Mouse (Mus musculus) left cerebral cortex, adult 2 months (tissue): ENCODE measurements at regions not wholly inside any gene's neighbourhood (a gene's known extent, or its start where the extent isn't known, plus 50 kb on each side); places are given as distances from the start of the nearest gene placed in this dataset.

Source experiments
- DNase-seq, 2 experiments: peaks; one replicate each; pipeline ENCODE4 v3.0.0; 2021 to 2022; ENCODE audit warnings: low spot score in 2 of 2, mixed read lengths in 1 of 2; ENCODE audit errors: extremely low spot score in 1 of 2
- H3K27ac ChIP-seq: fragments of 200-600 bp; 2 replicates; pipeline ENCODE4 v1.8.1; 2022
- H3K4me3 ChIP-seq: fragments of 200-600 bp; 2 replicates; pipeline ENCODE4 v1.8.1; 2022
- CTCF ChIP-seq: fragments of 200-600 bp; IDR thresholded peaks from 2 replicates; pipeline ENCODE4 v1.8.1; 2022; ENCODE audit warnings: antibody characterized with exemption, mild to moderate bottlenecking, moderate library complexity
- intact Hi-C: fragments of 180-260 bp; cut with DNase I; formaldehyde crosslinking; loops from one replicate; pipeline ENCODE4 v1.15.1; 2025

DNA sequence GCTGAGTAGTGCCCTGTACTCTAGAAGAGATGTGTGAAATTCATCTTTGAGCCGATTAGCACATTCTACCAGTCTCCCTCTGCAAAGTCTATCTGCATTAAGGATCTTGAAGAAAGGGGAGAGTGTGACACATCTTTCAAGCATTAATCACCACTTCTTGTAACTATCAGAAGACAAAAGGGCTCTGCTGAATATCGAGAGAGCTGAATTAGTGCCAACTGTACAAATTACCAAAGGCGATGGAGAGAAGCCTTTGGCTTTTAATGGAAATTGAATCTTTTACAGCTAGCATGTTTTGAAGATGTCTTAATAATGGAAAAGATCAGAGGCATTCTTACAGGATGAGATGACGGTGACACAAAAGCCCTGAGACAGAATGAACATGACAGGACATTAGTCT, 97.2 kb upstream of the Pam start:
- no peak for DNase-seq
- H3K4me3 ChIP-seq = no peak overlapping the region
- intact Hi-C loops = loop anchor here (2.0 to 5.0 kb wide), 5 partner anchors 76 to 364 kb away; no protein-coding TSS in a partner anchor
- H3K27ac ChIP-seq = peak overlapping the region; percentile 82
- TF ChIP-seq CTCF = no peak

DNA sequence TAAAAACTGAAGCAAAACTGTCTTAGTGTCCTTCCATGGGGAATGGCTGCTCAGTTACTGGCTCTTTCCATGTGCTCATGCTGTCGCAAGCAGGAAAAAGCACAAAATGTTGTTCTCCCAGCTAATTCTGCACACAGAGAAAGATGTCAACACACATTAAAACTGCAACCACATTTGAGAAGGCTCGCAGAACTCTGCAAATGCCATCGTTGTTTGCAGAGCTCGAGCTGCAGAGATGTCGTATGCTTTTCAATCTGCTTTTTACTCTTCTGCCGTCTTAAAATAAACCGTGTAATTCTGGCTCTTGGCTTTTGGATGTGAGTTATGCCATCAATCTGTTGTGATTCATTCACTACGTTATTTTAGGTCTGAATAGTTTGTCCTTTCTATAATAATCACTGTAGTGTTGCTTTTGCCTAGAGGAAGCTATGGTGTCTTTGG, 96.6 kb upstream of the Pam start:
- Histone ChIP-seq H3K4me3 (no peak overlapping the region), H3K27ac (peak overlapping the region; percentile 82)
- TF ChIP-seq CTCF = no peak
- intact Hi-C loops = loop anchor here (2.0 to 5.0 kb wide), 5 partner anchors 77 to 363 kb away; no protein-coding TSS in a partner anchor
- DNase-seq = peak; percentile 39 to 48

DNA sequence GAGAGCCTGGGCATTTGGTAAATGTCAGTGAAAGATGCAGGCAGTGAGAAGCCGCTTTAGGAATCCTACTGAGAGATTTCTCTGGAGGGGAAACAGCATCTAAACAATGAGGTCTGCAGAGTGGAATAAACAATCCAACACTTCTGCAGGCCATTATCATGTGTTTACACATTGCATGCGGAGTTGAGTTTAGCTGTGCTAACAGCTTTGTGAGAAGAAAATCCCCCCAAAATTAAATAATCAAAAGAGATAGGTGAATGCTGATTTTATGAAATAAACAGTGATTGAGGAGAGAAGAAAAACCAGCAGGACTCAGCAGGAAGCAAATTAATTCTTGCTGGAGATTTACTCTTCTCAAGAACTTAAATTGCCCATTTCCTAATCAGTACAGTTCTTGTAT, 95.9 kb upstream of the Pam start:
- TF ChIP-seq CTCF = no peak
- no peak for DNase-seq
- no peak overlapping the region for H3K4me3 ChIP-seq
- H3K27ac ChIP-seq = peak overlapping the region; percentile 82
- intact Hi-C loops = loop anchor here (5.0 kb wide), 3 partner anchors 111 to 214 kb away; no protein-coding TSS in a partner anchor

DNA sequence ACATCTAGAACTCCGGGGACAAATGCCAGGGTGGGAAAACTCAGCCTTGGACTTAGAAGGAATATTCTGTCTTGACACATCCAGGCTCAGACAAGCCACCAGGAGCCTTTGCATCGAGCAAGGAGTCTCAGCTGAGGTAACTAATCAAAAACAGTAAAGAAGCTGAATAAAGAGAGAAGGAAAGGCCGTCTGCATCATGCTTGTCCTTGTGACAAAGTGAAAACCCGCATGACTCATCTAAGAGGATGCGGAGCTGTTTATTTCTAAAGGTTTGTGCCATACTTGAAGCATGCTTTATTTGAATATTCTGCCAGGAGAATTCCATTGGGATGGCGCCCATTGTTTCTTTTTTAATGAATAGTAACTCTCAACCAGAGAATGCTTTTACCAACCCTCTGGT, 95.3 kb upstream of the Pam start:
- Histone ChIP-seq H3K27ac (peak overlapping the region; percentile 82), H3K4me3 (no peak overlapping the region)
- TF ChIP-seq CTCF = no peak
- no peak for DNase-seq
- intact Hi-C loops = loop anchor here (5.0 kb wide), 3 partner anchors 112 to 213 kb away; no protein-coding TSS in a partner anchor

DNA sequence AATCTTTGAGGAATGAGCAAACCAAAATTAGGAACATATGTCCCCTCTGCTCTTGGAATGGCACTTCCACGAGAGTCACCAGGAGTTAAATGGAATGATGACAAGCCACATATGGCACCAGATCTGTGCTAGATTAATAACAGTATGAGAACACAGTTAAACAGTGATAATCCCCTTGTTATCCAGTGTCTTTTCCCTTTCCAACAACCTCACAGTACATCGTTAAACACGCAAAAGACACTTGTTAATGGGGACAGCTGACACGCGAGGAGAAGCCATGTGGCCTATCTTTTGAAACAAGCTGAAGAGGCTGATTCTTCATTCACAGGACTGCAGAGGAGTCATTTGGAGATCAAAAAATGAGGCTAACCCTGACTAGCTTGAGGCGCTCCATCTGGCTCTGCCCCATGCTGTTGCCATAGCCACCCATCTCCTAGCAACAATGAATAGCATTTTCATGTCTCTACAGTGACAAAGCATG, 94.6 kb upstream of the Pam start:
- no peak for TF ChIP-seq CTCF
- Histone ChIP-seq H3K27ac (peak overlapping the region; percentile 82), H3K4me3 (no peak overlapping the region)
- DNase-seq = peak; percentile 47 to 55
- intact Hi-C loops = loop anchor here (5.0 kb wide), 3 partner anchors 112 to 213 kb away; no protein-coding TSS in a partner anchor

DNA sequence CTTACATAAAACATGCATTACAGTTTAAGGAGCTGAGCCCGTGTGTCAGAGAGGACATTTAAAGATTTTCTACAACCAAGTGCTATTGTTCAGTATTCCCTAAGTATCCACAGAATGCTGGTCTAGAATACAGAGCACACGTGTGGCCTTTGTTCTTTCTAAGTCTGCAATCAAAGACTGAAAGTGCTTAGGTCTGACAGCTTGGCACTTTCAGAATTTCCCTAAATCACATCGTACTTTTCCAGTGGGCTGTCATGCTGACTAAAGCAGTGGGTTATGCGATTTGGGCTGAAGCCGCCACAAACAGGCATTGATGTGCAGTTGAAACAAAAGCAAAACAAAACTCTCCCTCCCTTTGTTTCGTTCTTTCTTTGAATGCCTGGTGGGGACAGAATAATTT, 84.9 kb upstream of the Pam start:
- no peak for DNase-seq
- no peak overlapping the region for H3K4me3 ChIP-seq
- no peak for TF ChIP-seq CTCF
- no peak overlapping the region for H3K27ac ChIP-seq
- intact Hi-C loops = no loop called here

DNA sequence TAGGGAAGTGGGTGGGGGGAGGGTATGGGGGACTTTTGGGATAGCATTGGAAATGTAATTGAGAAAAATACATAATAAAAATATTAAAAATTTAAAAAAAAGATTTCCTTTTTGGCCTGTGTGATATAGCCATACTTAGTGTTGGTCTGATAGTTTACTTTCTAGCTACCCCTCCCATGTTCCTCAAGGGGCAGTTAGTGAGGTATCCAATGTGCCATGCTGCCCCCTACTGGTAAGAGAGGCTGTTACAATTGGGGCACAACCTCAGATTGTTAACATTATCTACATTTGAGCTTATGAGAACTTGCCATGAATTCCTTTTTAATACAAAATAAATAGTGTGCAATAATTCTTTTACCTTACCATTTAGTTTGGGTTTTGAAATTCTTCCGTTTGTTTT, 83.6 kb upstream of the Pam start:
- DNase-seq = peak; percentile 24 to 39
- intact Hi-C loops = loop anchor here (5.0 kb wide), 3 partner anchors 173 to 372 kb away; no protein-coding TSS in a partner anchor
- TF ChIP-seq CTCF = peak; percentile 78
- no peak overlapping the region for H3K27ac ChIP-seq
- no peak overlapping the region for H3K4me3 ChIP-seq

DNA sequence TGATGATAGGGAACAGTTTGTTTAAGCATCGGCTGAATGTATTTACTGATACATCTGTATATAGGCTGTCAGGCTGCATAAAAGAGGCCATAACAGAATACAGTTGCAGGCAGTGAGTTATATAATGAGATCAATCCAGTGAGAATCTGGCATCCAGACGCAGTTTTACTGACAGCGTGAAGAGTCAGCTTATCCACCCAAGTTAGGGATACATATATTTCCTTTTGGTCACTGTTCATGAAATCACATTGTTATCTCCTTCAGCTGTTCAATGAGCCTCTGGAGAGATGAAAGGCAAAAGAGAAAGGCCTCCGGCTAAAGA, 79.3 kb upstream of the Pam start:
- no peak overlapping the region for H3K4me3 ChIP-seq
- no peak overlapping the region for H3K27ac ChIP-seq
- intact Hi-C loops = loop anchor here (5.0 kb wide), 3 partner anchors 178 to 367 kb away; no protein-coding TSS in a partner anchor
- DNase-seq = no peak
- no peak for TF ChIP-seq CTCF

DNA sequence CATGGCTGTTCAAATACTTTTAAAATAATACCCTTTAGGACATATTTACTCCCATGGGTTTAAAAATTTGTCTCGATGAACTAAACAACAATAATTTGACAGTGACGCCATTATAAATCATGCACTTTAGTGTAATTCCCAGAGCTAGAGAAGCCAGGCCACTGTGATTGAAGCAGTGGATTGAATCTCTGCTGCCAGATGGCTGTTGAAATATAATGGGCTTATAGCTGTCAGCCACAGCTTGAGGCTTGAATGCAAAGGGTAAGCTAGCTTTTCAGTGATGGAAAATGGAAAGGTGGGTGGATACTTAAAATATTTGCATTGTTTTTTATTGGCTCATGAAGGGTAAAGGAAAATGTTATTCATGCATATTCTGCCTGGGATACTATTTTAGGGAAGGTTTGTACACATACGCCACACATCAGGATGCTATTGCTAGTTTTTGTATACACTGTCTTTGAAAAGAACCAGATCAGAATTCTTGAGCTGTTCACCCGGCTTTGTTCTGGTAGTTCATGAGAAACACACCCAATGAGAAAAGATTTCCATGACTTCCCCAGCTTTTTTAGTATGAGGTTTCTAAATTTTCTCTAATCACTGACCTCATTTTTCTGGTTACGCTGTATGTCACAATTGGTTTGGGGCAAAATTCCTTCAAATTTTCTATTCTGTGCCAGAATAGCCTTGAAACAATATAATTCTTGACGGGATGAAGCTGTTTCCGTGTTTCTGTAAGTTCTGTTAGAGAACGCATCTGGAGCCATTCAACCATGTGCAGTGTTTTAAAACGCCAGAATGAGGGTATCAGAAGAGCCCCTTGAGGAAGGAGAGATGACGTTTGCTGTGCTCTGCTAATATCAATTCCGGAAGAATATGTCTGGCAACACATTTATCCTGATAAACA, 78.7 kb upstream of the Pam start:
- intact Hi-C loops = no loop called here
- no peak for DNase-seq
- TF ChIP-seq CTCF = no peak
- H3K27ac ChIP-seq = no peak overlapping the region
- no peak overlapping the region for H3K4me3 ChIP-seq

DNA sequence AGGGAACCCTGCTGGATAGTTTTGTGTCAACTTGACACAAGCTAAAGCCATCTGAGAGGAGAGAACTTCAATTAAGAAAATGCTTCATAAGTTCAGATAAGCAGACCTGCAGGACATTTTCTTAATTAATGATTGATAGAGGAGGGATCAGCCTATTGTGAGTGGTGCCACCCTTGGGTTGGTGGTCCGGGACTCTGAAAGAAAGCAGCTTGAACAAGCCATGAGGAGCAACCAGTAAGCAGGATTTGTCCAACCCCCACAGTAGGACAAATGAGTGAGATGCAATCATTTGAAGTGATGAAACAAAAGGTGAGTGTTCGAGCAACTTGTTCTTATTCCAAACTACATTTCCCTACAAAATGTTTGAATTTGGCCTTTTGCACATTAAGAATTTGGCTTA, 78.0 kb upstream of the Pam start:
- no peak for TF ChIP-seq CTCF
- no peak for DNase-seq
- H3K4me3 ChIP-seq = no peak overlapping the region
- intact Hi-C loops = no loop called here
- no peak overlapping the region for H3K27ac ChIP-seq

DNA sequence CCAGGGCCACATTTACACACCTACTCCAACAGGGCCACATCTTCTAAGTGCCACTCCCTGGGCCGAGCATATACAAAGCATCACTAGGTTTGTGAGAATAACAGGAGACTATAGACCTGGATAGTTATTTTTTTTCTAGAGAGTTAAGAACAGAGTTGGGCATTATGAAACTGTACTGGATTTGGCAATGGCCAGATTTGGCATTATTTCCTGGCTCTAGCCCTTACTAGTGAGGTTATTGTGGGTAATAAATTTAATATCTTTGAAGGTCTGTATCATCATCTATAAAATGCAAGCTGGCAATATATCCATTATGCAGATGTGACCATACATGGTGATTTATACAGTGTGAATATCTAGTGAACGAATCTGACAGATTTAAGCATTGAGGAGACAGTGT, 75.8 kb upstream of the Pam start:
- intact Hi-C loops = no loop called here
- no peak overlapping the region for H3K4me3 ChIP-seq
- no peak for DNase-seq
- H3K27ac ChIP-seq = no peak overlapping the region
- TF ChIP-seq CTCF = no peak

DNA sequence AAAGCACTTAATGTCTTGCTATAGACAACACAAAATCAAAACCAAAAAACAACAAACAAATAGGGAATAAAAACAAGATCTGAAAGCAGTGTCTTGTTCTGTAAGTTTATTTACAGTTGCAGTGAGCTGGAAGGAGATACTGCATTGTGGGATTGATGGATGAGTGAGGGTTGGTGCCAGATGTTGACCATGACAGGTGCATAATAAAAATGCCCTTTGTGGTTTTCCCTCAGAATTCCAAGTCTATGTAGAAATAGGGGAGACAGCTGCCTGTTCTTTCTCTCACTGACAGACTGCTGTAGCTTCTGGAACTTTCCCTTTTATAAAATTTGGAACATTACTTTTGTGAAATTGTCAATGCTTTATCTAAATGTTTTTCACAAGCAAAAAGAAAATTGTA, 73.9 kb upstream of the Pam start:
- no peak for TF ChIP-seq CTCF
- H3K4me3 ChIP-seq = no peak overlapping the region
- no peak for DNase-seq
- H3K27ac ChIP-seq = no peak overlapping the region
- intact Hi-C loops = no loop called here
